Mouse (Mus musculus): ENCODE measurements at regions not wholly inside any gene's neighbourhood (a gene's known extent, or its start where the extent isn't known, plus 50 kb on each side); places are given as distances from the start of the nearest gene placed in this dataset.

- DNase-seq, result no peak
Observed at GRCm38 (mm10) chr3:51092079-51093028, 131.9 kb upstream of the Noct start.

DNA sequence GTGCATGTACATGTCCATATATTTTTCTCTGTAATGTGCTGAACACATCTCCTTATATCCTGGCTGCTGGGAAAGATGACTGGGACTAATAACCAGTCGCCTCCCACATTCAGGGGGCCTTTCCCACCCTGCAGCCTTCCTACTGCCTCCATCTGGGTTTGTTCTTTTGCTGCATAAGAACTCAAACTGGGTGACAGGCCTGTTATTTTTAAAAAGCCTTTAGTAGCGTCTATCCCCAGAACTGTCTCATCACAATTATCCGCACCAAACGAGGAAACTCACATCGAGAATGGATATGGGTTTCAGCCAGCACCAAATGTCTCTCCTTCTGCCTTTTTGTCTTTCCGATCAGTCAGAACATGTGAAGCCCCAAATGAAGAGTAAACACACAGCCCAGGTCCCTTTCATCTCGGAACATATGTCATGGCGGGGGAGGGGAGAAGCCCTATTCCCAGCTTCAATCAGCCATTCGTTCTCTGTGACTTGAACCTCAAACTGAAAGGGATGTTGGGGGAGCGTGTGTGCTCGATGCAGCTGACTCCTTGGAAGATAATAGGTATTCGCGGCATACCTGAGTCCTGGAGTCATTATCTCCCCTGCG lies 128.3 kb upstream of the Noct start:
- DNase-seq, result peak; percentile 66

- DNase-seq, result no peak
Observed at GRCm38 (mm10) chr3:51096545-51096944, 127.7 kb upstream of the Noct start.

- peak; percentile 65 for DNase-seq
Observed at GRCm38 (mm10) chr3:51097362-51097761, 126.9 kb upstream of the Noct start.

DNA sequence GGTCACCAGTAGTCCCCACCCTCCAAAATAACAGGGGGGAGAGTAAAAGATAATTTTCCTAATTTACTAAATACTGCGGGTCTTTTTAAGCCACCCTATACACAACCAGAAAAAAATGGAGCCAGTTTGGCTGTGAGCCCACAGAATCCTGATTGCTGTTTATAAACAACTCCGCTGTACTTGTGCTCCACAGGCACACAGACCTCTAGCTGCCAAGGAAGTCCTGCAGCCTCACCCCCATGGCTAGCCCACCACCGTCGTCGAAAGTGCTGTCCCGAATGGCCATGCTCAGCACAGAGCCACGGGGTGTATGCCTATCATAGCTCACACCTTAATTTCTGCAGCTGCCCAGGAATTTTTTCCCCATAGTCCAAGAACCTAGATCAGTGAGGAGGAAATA lies 124.3 kb upstream of the Noct start:
- DNase-seq, result no peak

GRCm38 (mm10) chr3:51108639-51109202 lies 115.5 kb upstream of the Noct start:
- no peak for DNase-seq

- DNase-seq, result no peak
Observed at GRCm38 (mm10) chr3:51111241-51111640, 113.0 kb upstream of the Noct start.

GRCm38 (mm10) chr3:51112351-51112750 lies 111.9 kb upstream of the Noct start:
- DNase-seq, result no peak

- no peak for DNase-seq
Observed at GRCm38 (mm10) chr3:51115921-51116320, 108.3 kb upstream of the Noct start.

DNA sequence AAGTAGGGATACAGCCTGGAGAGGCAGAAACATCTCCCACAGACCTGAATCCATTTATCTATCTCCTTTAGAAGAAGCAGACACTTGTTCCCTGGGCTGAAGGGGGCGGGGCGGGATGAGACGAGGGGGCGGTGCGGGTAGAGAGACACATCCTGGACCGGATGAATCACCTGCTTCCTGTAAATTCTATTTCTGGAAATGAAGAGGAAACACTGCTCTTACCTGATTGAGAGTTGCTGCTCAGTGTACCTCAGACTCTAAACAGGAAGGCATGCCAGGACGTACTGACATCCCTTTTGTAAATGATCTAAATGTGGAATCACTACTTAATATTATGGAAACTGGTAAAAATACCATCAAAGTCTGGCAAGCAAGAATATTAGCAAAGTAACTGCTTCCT lies 105.5 kb upstream of the Noct start:
- DNase-seq, result no peak

DNA sequence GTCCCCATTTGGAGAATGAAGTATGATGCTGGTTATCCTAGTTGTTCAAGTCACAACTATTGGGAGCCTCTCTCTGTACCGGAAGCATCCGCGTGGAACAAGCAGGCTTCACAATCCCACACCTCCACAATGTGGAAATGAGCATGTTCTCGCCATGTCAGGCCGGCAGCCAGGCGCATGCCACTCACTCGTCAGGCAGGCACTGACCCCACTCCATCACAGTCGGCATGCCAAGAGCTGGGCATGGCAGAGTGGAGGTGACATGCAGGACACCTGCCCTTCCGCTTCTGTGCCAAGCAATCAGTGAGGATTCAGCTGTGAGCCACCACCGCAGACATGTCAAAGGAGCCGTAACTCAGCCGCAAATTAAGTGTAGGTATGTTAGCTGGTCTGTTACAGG lies 103.7 kb upstream of the Noct start:
- DNase-seq, result no peak

GRCm38 (mm10) chr3:51121703-51122540 lies 102.3 kb upstream of the Noct start:
- DNase-seq, result peak; percentile 75

- DNase-seq, result no peak
Observed at GRCm38 (mm10) chr3:51122541-51122935, 101.7 kb upstream of the Noct start.

DNA sequence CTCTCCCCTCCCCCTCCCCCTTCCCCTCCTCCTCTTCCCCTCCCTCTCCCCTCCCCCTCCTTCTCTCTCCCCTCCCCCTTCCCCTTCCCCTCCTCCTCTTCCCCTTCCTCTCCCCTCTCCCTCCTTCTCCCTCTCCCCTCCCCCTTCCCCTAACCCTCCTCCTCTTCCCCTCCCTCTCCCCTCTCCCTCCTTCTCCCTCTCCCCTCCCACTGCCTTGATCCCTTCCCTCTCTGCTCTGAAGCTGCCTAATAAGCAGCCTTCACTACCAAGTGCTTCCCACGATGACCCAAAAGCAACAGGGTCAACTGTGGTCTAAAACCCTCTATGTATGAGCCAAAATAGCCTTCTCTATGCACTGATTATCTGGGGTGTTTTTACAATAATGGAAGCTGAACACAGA lies 96.4 kb upstream of the Noct start:
- DNase-seq, result no peak

- DNase-seq, result no peak
Observed at GRCm38 (mm10) chr3:51128491-51129155, 95.6 kb upstream of the Noct start.

DNA sequence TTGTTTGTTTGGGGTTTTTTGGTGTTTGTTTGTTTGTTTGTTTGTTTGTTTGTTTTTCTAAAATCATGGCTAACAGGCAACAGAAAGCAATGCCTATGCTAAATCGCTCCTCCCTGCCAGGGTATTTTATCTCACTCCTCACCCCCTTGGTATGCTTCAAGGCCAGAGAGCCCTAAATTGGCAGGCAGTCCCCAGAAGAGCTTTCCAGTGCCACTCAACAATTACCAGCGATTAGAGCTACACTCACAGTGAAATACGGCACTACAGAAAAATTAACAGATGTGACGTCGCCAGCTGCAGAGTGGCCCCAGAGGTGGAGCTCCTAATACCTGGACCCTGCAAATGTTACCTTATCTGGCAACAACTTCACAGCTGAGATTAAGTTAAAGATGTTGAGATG lies 93.5 kb upstream of the Noct start:
- DNase-seq, result no peak

DNA sequence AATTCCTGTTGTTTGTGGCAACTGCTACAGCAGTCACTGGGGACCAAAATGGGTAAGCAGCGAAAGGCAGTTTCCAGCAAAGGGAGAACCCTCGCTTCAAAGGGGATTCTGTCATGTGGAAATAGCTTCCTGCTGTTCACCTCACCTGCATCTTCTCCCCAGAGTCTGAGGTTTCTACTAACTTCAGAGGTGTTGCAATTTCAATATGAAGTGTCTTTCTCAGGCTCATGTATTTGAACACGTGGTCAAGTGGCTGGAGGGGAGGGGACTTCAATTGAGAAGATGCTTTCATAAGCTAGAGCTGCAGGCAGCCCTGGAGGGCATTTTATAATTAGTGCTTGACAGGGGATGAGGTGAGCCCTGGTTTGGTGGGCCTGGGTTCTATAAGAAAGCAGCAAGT lies 92.9 kb upstream of the Noct start:
- DNase-seq, result no peak

GRCm38 (mm10) chr3:51132736-51133135 lies 91.5 kb upstream of the Noct start:
- no peak for DNase-seq

DNA sequence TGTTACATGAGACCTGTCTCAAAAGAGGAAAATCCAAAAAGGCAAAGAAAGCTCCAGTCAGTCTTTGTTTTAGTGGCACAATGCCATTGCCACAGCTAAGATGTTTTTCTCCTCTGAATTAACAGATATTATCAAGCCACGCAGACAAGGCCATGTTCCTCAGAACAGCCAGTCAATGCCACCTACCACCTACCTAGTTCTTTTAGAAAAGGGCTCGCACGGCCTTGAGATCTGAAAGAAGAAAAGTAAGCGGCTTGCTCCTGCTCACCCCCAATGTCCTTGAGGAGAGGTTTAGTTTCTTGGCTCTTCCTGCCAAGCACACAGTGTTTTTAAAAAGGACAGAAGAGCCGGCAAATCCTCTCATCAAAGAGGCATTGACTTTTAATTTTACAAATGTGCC lies 88.7 kb upstream of the Noct start:
- no peak for DNase-seq

DNA sequence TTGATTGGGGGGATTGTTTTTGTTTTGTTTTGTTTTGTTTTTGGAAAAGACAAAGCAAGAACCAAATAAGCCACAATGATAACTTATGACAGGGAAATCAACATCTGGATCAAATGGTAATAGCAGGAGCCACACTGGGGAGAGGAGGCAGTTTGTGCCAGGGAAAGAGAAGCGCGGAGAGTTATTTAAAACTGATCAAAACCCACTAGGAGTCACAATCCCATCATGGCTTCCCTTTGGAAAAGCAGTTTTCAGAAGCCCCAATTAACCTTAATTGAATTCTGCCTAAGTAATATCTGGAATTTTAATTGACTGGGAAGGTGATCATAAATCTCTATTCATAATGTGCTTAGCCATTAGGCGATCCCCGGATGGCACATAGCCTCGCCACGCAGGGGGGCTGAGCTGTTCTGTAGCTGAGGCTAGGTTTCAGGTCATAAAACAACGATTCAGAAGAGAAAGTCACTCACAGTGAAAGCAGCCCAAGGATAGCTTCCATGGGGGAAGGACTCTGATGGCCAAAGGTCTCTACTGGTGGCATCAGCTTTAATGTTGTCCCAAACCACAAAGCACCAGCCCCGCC lies 86.4 kb upstream of the Noct start:
- DNase-seq, result no peak

DNA sequence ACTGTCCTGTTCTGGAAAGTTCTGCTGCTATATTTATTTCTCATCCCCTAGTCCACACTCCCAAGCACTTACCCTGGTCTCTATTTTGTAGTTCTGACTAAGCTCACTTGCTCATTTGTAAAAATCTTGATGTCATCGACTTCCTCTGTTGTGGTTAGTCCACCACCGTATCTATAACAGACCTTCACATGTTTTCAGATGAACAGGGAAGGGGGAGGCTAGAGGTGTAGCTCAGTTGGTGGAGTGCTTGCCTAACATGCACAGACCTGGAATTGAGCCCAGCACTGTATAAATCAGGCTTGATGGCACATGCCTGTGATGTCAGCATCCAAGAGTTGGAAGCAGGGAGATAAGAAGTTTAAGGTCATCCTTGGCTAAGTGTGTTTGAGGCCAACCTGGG lies 78.3 kb upstream of the Noct start:
- no peak for DNase-seq

DNA sequence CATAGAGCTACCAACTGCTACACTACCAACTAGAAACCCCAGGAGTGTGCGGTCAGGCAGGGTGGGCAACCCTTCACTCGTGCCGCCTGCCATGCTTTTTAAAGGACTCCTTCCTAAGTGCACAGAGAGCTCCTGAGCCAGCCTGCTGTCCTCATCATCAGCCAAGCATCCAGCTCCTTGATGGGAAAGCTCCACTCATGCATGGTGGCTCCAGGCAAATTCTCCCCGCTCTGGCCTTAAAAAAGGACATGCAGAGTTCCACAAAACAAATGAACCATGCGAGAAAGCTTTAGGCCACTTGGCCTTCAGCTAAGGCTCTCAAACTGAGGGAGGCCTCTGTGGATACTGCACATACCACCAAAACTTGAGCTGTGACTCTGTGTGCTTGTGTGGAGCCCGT lies 74.2 kb upstream of the Noct start:
- no peak for DNase-seq
